Comparison of ENCODE assay signal across 8 mouse cellular contexts in the genomic region with DNA sequence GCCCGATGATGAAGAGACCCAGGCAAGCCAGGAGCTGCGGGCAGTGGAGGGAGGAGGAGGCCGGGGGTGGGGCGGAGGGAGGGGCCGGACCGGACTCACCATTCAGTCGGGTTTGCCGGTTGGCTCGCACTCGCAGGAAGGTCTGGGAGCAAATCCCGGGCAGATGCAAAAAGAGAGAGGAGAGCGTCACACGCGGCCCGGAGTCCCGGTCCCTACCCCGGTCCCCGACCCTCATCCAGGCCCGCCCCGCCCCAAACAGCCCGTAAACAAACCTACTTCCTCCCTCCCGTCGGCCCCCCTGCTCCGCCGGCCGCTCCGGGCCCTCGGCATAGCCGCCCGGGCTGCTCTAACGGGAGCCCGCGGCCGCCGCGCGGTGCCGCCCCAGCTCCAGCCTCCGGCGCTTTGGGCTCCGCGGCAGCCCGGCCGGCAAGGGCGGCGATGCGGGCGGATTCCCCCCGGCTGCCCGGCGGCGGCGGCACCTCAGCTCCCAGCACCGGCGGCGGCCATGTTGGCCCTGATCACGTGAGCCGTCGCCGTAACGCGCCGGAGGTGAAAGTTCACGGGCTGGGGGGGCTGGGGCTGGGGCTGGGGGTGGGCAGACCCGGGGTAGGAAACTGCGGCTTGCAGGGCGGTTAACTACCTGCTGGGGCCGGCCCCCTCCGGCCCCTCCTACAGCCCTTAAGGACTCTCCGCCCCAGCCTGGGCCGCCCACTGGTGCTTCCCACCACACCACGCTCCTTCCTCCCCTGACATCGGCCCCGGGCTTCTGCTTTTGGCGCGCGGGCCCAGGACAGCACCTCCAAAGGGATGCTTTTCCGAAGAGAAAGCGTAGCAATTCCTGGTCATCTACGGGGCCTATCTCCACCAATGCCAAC. TPM values are rescaled to one million over a fixed set of nuclear protein-coding genes. Genes with fewer than 3 reads are reported as not detected.
DNase-seq lines count a peak whose midpoint lies in the region; ATAC-seq and TF ChIP-seq lines count a peak whose summit lies in the region.

No protein-coding gene starts in this region.

- peak overlapping the region; percentile 45 for H3K4me2 ChIP-seq in CH12.LX (ENCODE audit: insufficient read depth, low read depth, poor library complexity, severe bottlenecking)
- H3K4me2 ChIP-seq in heart, embryonic 13.5 days = peak overlapping the region; percentile 88
- H3K4me2 ChIP-seq in kidney, postnatal 0 days (ENCODE audit: low read length) = peak overlapping the region; percentile 54
- H3K4me2 ChIP-seq in liver, postnatal 0 days (ENCODE audit: low read depth, low read length) = peak overlapping the region; percentile 87
- peak overlapping the region; percentile 75 for H3K4me2 ChIP-seq in neural tube, embryonic 12.5 days (replicated peaks)
- peak overlapping the region; percentile 76 for H3K4me2 ChIP-seq in stomach, postnatal 0 days (replicated peaks; ENCODE audit: low read depth)

- peak; percentile 83 for TF ChIP-seq POLR2A in CH12.LX (IDR thresholded peaks at IDR 0.05; ENCODE audit: low read depth, low read length)

- peaks cover 4% of the 10 kb centered on the region for H3K79me2 ChIP-seq in CH12.LX (replicated peaks; ENCODE audit: control insufficient read depth, extremely low read depth, insufficient read depth, poor library complexity, severe bottlenecking)

- 1% methylated on average over 61 of the region's 80 CpGs for WGBS in heart, embryonic 13.5 days
- under 1% methylated on average over 63 of the region's 80 CpGs for whole genome bisulfite sequencing in kidney, postnatal 0 days
- 3% methylated on average over 68 of the region's 80 CpGs for WGBS in liver, postnatal 0 days (ENCODE audit: insufficient replicate concordance)
- WGBS in neural tube, embryonic 12.5 days = under 1% methylated on average over 75 of the region's 80 CpGs
- WGBS in stomach, postnatal 0 days = under 1% methylated on average over 40 of the region's 80 CpGs

- peak; percentile 89 for DNase-seq in CH12.LX (ENCODE audit: extremely low read depth)
- DNase-seq in kidney, postnatal 0 days (ENCODE audit: low spot score) = peak; percentile 85
- DNase-seq in liver, postnatal 0 days = peak; percentile 86
- peak; percentile 89 for DNase-seq in stomach, postnatal 0 days (ENCODE audit: low spot score)

- dilution Hi-C loops in CH12.LX (cut with MboI; ENCODE audit: extremely low pct_ligation_motif_present, extremely low pct_unique_long_range_greater_than_20kb, low sequenced_read_pairs) = no loop called here

- ATAC-seq in heart, embryonic 13.5 days (ENCODE audit: extremely low read depth, insufficient number of reproducible peaks, low FRiP score, low TSS enrichment) = peak; percentile 83
- ATAC-seq in kidney, postnatal 0 days (replicated peaks; ENCODE audit: low FRiP score, low read depth) = peak; percentile 91
- peak; percentile 87 for ATAC-seq in liver, postnatal 0 days
- peak; percentile 83 for ATAC-seq in neural tube, embryonic 12.5 days (ENCODE audit: low FRiP score, low read depth)
- ATAC-seq in stomach, postnatal 0 days (ENCODE audit: low FRiP score, low TSS enrichment) = peak; percentile 87

- TF ChIP-seq RAD21 in CH12.LX (IDR thresholded peaks at IDR 0.05; ENCODE audit: low read depth, low read length) = no peak

- no peak for TF ChIP-seq CTCF in CH12.LX (conservative IDR thresholded peaks at IDR 0.05 in 1 of 2, IDR thresholded peaks at IDR 0.05 in 1 of 2; ENCODE audit: low read depth in 2 of 2, low read length in 2 of 2)
- TF ChIP-seq CTCF in kidney, postnatal 0 days (IDR thresholded peaks at IDR 0.05; ENCODE audit: low read depth) = no peak
- no peak for TF ChIP-seq CTCF in liver, postnatal 0 days (IDR thresholded peaks at IDR 0.05; ENCODE audit: low read depth)
- no peak for TF ChIP-seq CTCF in stomach, postnatal 0 days (IDR thresholded peaks at IDR 0.05; ENCODE audit: low read depth)

- peak overlapping the region; percentile 58 for H3K27ac ChIP-seq in CH12.LX (ENCODE audit: insufficient read depth, low read depth)
- peak overlapping the region; percentile 49 for H3K27ac ChIP-seq in brown adipose tissue, adult 24 weeks (replicated peaks; ENCODE audit: low read depth, low read length)
- H3K27ac ChIP-seq in heart, embryonic 13.5 days (replicated peaks) = peak overlapping the region; percentile 96
- H3K27ac ChIP-seq in kidney, postnatal 0 days = peak overlapping the region; percentile 98
- H3K27ac ChIP-seq in liver, postnatal 0 days (ENCODE audit: low read depth) = peak overlapping the region; percentile 98
- peak overlapping the region; percentile 89 for H3K27ac ChIP-seq in neural tube, embryonic 12.5 days
- H3K27ac ChIP-seq in stomach, postnatal 0 days (replicated peaks) = peak overlapping the region; percentile 98

- in situ Hi-C loops in CH12.LX (cut with MboI; ENCODE audit: low pct_ligation_motif_present, low pct_unique_long_range_greater_than_20kb, low sequenced_read_pairs) = no loop called here

- H3K27me3 ChIP-seq in CH12.LX (replicated peaks) = no peaks in the 10 kb centered on the region
- no peaks in the 10 kb centered on the region for H3K27me3 ChIP-seq in erythroblast, embryonic 14.5 days (ENCODE audit: control insufficient read depth)
- H3K27me3 ChIP-seq in heart, embryonic 13.5 days (replicated peaks) = 0 out of 2 replicates have a peak, but pooled peaks cover 2% of the 10 kb centered on the region
- no peaks in the 10 kb centered on the region for H3K27me3 ChIP-seq in kidney, postnatal 0 days (ENCODE audit: insufficient read depth, low read length)
- H3K27me3 ChIP-seq in liver, postnatal 0 days (ENCODE audit: insufficient read depth, low read length) = no peaks in the 10 kb centered on the region
- H3K27me3 ChIP-seq in neural tube, embryonic 12.5 days (replicated peaks) = no peaks in the 10 kb centered on the region
- H3K27me3 ChIP-seq in stomach, postnatal 0 days (ENCODE audit: control insufficient read depth, insufficient read depth, low read length) = no peaks in the 10 kb centered on the region

- H3K4me1 ChIP-seq in CH12.LX (ENCODE audit: control insufficient read depth in 1 of 2, insufficient read depth in 2 of 2) = peaks cover 2 to 39% of the 10 kb centered on the region in 2 experiments; a peak in 3 of 4 replicates
- no peaks in the 10 kb centered on the region for H3K4me1 ChIP-seq in brown adipose tissue, adult 24 weeks (ENCODE audit: control insufficient read depth, insufficient read depth, insufficient read length, low read length)
- H3K4me1 ChIP-seq in erythroblast, embryonic 14.5 days (ENCODE audit: control insufficient read depth) = peaks cover 42% of the 10 kb centered on the region
- H3K4me1 ChIP-seq in heart, embryonic 13.5 days = peaks cover 28% of the 10 kb centered on the region
- H3K4me1 ChIP-seq in kidney, postnatal 0 days (replicated peaks; ENCODE audit: insufficient read depth, low read length) = no peaks in the 10 kb centered on the region
- peaks cover 16% of the 10 kb centered on the region for H3K4me1 ChIP-seq in liver, postnatal 0 days (ENCODE audit: insufficient read depth)
- H3K4me1 ChIP-seq in neural tube, embryonic 12.5 days = peaks cover 42% of the 10 kb centered on the region
- H3K4me1 ChIP-seq in stomach, postnatal 0 days (replicated peaks; ENCODE audit: control insufficient read depth, insufficient read depth) = no peaks in the 10 kb centered on the region

- H3K36me3 ChIP-seq in CH12.LX (replicated peaks in 1 of 2; ENCODE audit: control insufficient read depth in 1 of 2, insufficient read depth in 1 of 2, low read length in 1 of 2) = peaks cover 34 to 39% of the 10 kb centered on the region in 2 experiments
- H3K36me3 ChIP-seq in erythroblast, embryonic 14.5 days (ENCODE audit: control insufficient read depth) = peaks cover 40% of the 10 kb centered on the region
- H3K36me3 ChIP-seq in heart, embryonic 13.5 days = peaks cover 38% of the 10 kb centered on the region
- H3K36me3 ChIP-seq in kidney, postnatal 0 days (ENCODE audit: insufficient read depth, low read length) = peaks cover 28% of the 10 kb centered on the region
- peaks cover 27% of the 10 kb centered on the region for H3K36me3 ChIP-seq in liver, postnatal 0 days (replicated peaks; ENCODE audit: insufficient read depth, low read length)
- H3K36me3 ChIP-seq in neural tube, embryonic 12.5 days = peaks cover 35% of the 10 kb centered on the region
- H3K36me3 ChIP-seq in stomach, postnatal 0 days (ENCODE audit: control insufficient read depth, insufficient read depth, low read length) = peaks cover 11% of the 10 kb centered on the region; the same call in 1 of the 2 replicates

- H3K9ac ChIP-seq in CH12.LX (ENCODE audit: insufficient read depth, low read depth) = peak overlapping the region; percentile 72
- H3K9ac ChIP-seq in heart, embryonic 13.5 days = peak overlapping the region; percentile 86
- H3K9ac ChIP-seq in kidney, postnatal 0 days (ENCODE audit: low read depth, low read length) = peak overlapping the region; percentile 81
- H3K9ac ChIP-seq in liver, postnatal 0 days (replicated peaks) = peak overlapping the region; percentile 90
- peak overlapping the region; percentile 74 for H3K9ac ChIP-seq in neural tube, embryonic 12.5 days
- peak overlapping the region; percentile 86 for H3K9ac ChIP-seq in stomach, postnatal 0 days (ENCODE audit: low read length)

- H3K4me3 ChIP-seq in CH12.LX (replicated peaks in 1 of 3; ENCODE audit: low read depth in 2 of 3, low read length in 2 of 3, poor library complexity in 1 of 3) = peak overlapping the region; percentile 66 to 82 (median 66)
- H3K4me3 ChIP-seq in brown adipose tissue, adult 24 weeks (ENCODE audit: insufficient read depth, low read depth, low read length) = peak overlapping the region; percentile 60
- peak overlapping the region; percentile 85 for H3K4me3 ChIP-seq in erythroblast, embryonic 14.5 days (replicated peaks)
- peak overlapping the region; percentile 80 for H3K4me3 ChIP-seq in heart, embryonic 13.5 days
- H3K4me3 ChIP-seq in kidney, postnatal 0 days (replicated peaks; ENCODE audit: low read depth, low read length) = peak overlapping the region; percentile 75
- H3K4me3 ChIP-seq in liver, postnatal 0 days (ENCODE audit: low read depth, low read length) = peak overlapping the region; percentile 88
- peak overlapping the region; percentile 87 for H3K4me3 ChIP-seq in neural tube, embryonic 12.5 days
- H3K4me3 ChIP-seq in stomach, postnatal 0 days (ENCODE audit: low read depth, low read length) = peak overlapping the region; percentile 72

- TF ChIP-seq EP300 in CH12.LX (IDR thresholded peaks at IDR 0.05; ENCODE audit: low read length) = no peak
- TF ChIP-seq EP300 in liver, postnatal 0 days (IDR thresholded peaks at IDR 0.05; ENCODE audit: low read depth) = no peak
- TF ChIP-seq EP300 in stomach, postnatal 0 days (optimal IDR thresholded peaks at IDR 0.05) = no peak

- H3K9me3 ChIP-seq in CH12.LX (replicated peaks; ENCODE audit: low read length) = no peaks in the 10 kb centered on the region
- no peaks in the 10 kb centered on the region for H3K9me3 ChIP-seq in erythroblast, embryonic 14.5 days (ENCODE audit: control insufficient read depth, low read length)
- no peaks in the 10 kb centered on the region for H3K9me3 ChIP-seq in heart, embryonic 13.5 days
- H3K9me3 ChIP-seq in kidney, postnatal 0 days (replicated peaks; ENCODE audit: low read length) = no peaks in the 10 kb centered on the region
- no peaks in the 10 kb centered on the region for H3K9me3 ChIP-seq in liver, postnatal 0 days (ENCODE audit: low read length)
- H3K9me3 ChIP-seq in neural tube, embryonic 12.5 days = no peaks in the 10 kb centered on the region
- H3K9me3 ChIP-seq in stomach, postnatal 0 days (ENCODE audit: control insufficient read depth, low read length) = no peaks in the 10 kb centered on the region

RNA-seq across cellular contexts. Expression of gene Armh1, which starts 37.2 kb away (rescaled TPM):
- total RNA-seq in CH12.LX (2012; rRNA removed) = not detected in 2 replicates
- not detected in 2 replicates for total RNA-seq in CH12.LX (2014; rRNA removed)
- polyA plus RNA-seq in CH12.LX (2012; ENCODE audit: insufficient read length, low read depth) = 0.18 TPM in 1 of 2 replicates, not detected in the other
- polyA plus RNA-seq in brown adipose tissue, adult 24 weeks (2012; ENCODE audit: insufficient read depth, insufficient read length, missing spikeins) = not detected in 2 replicates
- not detected in 2 replicates for polyA plus RNA-seq in erythroblast, embryonic 14.5 days (2012)
- polyA plus RNA-seq in heart, embryonic 13.5 days (2015; fragmentation: Nextera tagmentation; extraction: Ambion mirVana) = 0.35 and 0.51 TPM in 2 replicates
- polyA plus RNA-seq in kidney, postnatal 0 days (2015; fragmentation: Nextera tagmentation; extraction: Ambion mirVana) = 0.18 and 0.59 TPM in 2 replicates
- polyA plus RNA-seq in liver, postnatal 0 days (2015; fragmentation: Nextera tagmentation; extraction: Ambion mirVana) = not detected in 2 replicates
- 0.28 and 0.85 TPM in 2 replicates for polyA plus RNA-seq in neural tube, embryonic 12.5 days (2016; fragmentation: Nextera tagmentation; extraction: Ambion mirVana)
- polyA plus RNA-seq in stomach, postnatal 0 days (2015; fragmentation: Nextera tagmentation; extraction: Ambion mirVana) = 0.16 and 0.24 TPM in 2 replicates

RNA-seq across cellular contexts. Expression of gene Tmem53, which starts 37.4 kb away (rescaled TPM):
- 0.50 and 1.1 TPM in 2 replicates for total RNA-seq in CH12.LX (2012; rRNA removed)
- total RNA-seq in CH12.LX (2014; rRNA removed) = 1.4 and 1.5 TPM in 2 replicates
- 1.00 and 1.2 TPM in 2 replicates for polyA plus RNA-seq in CH12.LX (2012; ENCODE audit: insufficient read length, low read depth)
- polyA plus RNA-seq in brown adipose tissue, adult 24 weeks (2012; ENCODE audit: insufficient read depth, insufficient read length, missing spikeins) = 26.6 and 35.1 TPM in 2 replicates
- 0.06 TPM in 2 replicates for polyA plus RNA-seq in erythroblast, embryonic 14.5 days (2012)
- polyA plus RNA-seq in heart, embryonic 13.5 days (2015; fragmentation: Nextera tagmentation; extraction: Ambion mirVana) = 25.0 and 28.5 TPM in 2 replicates
- polyA plus RNA-seq in kidney, postnatal 0 days (2015; fragmentation: Nextera tagmentation; extraction: Ambion mirVana) = 34.4 and 40.5 TPM in 2 replicates
- 48.6 and 57.1 TPM in 2 replicates for polyA plus RNA-seq in liver, postnatal 0 days (2015; fragmentation: Nextera tagmentation; extraction: Ambion mirVana)
- polyA plus RNA-seq in neural tube, embryonic 12.5 days (2016; fragmentation: Nextera tagmentation; extraction: Ambion mirVana) = 7.0 and 8.0 TPM in 2 replicates
- 12.9 and 16.3 TPM in 2 replicates for polyA plus RNA-seq in stomach, postnatal 0 days (2015; fragmentation: Nextera tagmentation; extraction: Ambion mirVana)

Comparison
In these comparisons a context has a peak if more than half of its experiments do, and no peak if none do; other contexts are left out.
1. Peak in every context shown above with its lines: DNase-seq, ATAC-seq, H3K4me3 ChIP-seq and H3K27ac ChIP-seq.